ENCODE assay signal across 9 mouse cellular contexts in the genomic region with DNA sequence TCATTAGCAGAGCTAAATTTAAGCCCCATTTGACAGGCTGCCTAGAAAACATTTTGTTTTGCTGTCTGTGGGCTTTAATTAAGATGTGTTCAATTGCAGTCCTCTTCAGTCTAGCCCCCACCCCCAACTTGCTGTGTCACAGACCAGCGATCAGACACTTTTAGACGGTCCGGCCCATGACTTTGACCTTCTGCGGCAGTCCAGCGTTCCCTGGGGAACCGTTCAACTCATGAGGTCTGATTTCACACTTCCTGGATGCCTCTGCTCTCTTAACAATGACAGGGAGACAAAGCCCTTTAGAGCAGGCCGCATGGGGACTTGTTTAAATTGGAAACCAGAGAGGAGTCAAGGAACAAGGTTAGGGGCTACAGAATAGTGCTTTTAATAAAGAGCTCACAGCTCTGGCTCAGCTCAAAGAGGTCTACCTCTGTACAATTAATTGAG.
DNase-seq lines count a peak whose midpoint lies in the region; ATAC-seq and TF ChIP-seq lines count a peak whose summit lies in the region.
"Had no signal": no experiment of that assay in that cellular context is flagged by ENCODE, and none has a peak within 500 bp of the region (broad histone marks: within the 10 kb centered on the region; RNA-seq: fewer than 3 reads in every experiment).

No protein-coding gene starts in this region.

- 9% methylated on average over 7 of the region's 7 CpGs for WGBS in lung, embryonic 14.5 days
- under 1% methylated on average over 7 of the region's 7 CpGs for WGBS in forebrain, embryonic 16.5 days

- no peaks in the 10 kb centered on the region for H3K27me3 ChIP-seq in lung, embryonic 14.5 days (ENCODE audit: insufficient read depth, low read length)
- H3K27me3 ChIP-seq in forebrain, embryonic 16.5 days (replicated peaks; ENCODE audit: control insufficient read depth, insufficient read depth, low read length), result no peaks in the 10 kb centered on the region
- H3K27me3 ChIP-seq: liver, embryonic 15.5 days had no signal

- DNase-seq in lung, embryonic 14.5 days, result peak; percentile 58
- DNase-seq in lung, postnatal 25 days (ENCODE audit: low spot score), result no peak
- peak; percentile 57 for DNase-seq in kidney, postnatal 14 days
- peak; percentile 86 for DNase-seq in retina, embryonic 14.5 days (ENCODE audit: low spot score)
- no peak for DNase-seq in lung, postnatal 10 days
- no peak for DNase-seq in lung, postnatal 36 days

- no peaks in the 10 kb centered on the region for H3K36me3 ChIP-seq in lung, embryonic 14.5 days (ENCODE audit: insufficient read depth)
- H3K36me3 ChIP-seq in forebrain, embryonic 16.5 days (ENCODE audit: control insufficient read depth, insufficient read depth), result no peaks in the 10 kb centered on the region
- H3K36me3 ChIP-seq: liver, embryonic 15.5 days had no signal

- H3K27ac ChIP-seq in lung, embryonic 14.5 days (ENCODE audit: low read depth), result no peak overlapping the region
- no peak overlapping the region for H3K27ac ChIP-seq in forebrain, embryonic 16.5 days (ENCODE audit: low read length)
- H3K27ac ChIP-seq: liver, embryonic 15.5 days had no signal

- no peak overlapping the region for H3K9ac ChIP-seq in lung, embryonic 14.5 days
- H3K9ac ChIP-seq in forebrain, embryonic 16.5 days (replicated peaks; ENCODE audit: low read depth, low read length), result no peak overlapping the region
- H3K9ac ChIP-seq: liver, embryonic 15.5 days had no signal

- no peaks in the 10 kb centered on the region for H3K4me1 ChIP-seq in lung, embryonic 14.5 days (ENCODE audit: insufficient read depth)
- peaks cover 5% of the 10 kb centered on the region for H3K4me1 ChIP-seq in forebrain, embryonic 16.5 days (replicated peaks; ENCODE audit: control insufficient read depth, insufficient read depth, low read length)
- H3K4me1 ChIP-seq: liver, embryonic 15.5 days had no signal

- ATAC-seq in lung, embryonic 14.5 days (ENCODE audit: insufficient read depth), result peak; percentile 65
- ATAC-seq in forebrain, embryonic 16.5 days, result peak; percentile 81
- no peak for ATAC-seq in granulocyte monocyte progenitor cell, adult 5-6 weeks (replicated peaks; ENCODE audit: poor library complexity, severe bottlenecking)

- no peak for TF ChIP-seq CTCF in lung, embryonic 14.5 days (IDR thresholded peaks at IDR 0.05; ENCODE audit: low read depth)

- H3K4me3 ChIP-seq in lung, embryonic 14.5 days (ENCODE audit: low read depth, low read length), result no peak overlapping the region
- H3K4me3 ChIP-seq in forebrain, embryonic 16.5 days (replicated peaks; ENCODE audit: low read length), result no peak overlapping the region
- H3K4me3 ChIP-seq: liver, embryonic 15.5 days had no signal

- H3K9me3 ChIP-seq in lung, embryonic 14.5 days (ENCODE audit: low read depth, low read length), result no peaks in the 10 kb centered on the region
- no peaks in the 10 kb centered on the region for H3K9me3 ChIP-seq in forebrain, embryonic 16.5 days (ENCODE audit: control insufficient read depth, low read length)
- H3K9me3 ChIP-seq: liver, embryonic 15.5 days had no signal

- H3K4me2 ChIP-seq in lung, embryonic 14.5 days, result no peak overlapping the region
- peak overlapping the region; percentile 35; the same call in 1 of the 2 replicates for H3K4me2 ChIP-seq in forebrain, embryonic 16.5 days (ENCODE audit: low read length)
- H3K4me2 ChIP-seq: liver, embryonic 15.5 days had no signal

Comparison
In these comparisons a context has a peak if more than half of its experiments do, and no peak if none do; other contexts are left out.
1. DNase-seq: peak in lung, embryonic 14.5 days (single experiment), kidney, postnatal 14 days (single experiment) and retina, embryonic 14.5 days (single experiment); none in lung, postnatal 25 days (single experiment), lung, postnatal 10 days (single experiment) and lung, postnatal 36 days (single experiment).